Mouse (Mus musculus) limb, embryonic 11.5 days (tissue): ENCODE measurements at regions not wholly inside any gene's neighbourhood (a gene's known extent, or its start where the extent isn't known, plus 50 kb on each side); places are given as distances from the start of the nearest gene placed in this dataset.

Source experiments
- ATAC-seq: fragments of 200-750 bp; cut with Nextera tagmentation; 2 replicates; pipeline ENCODE4 v1.8.0; 2017; ENCODE audit warnings: low read depth; ENCODE audit not compliant: insufficient number of reproducible peaks, low FRiP score, low TSS enrichment
- DNase-seq: peaks from one replicate; pipeline ENCODE4 v3.0.0-alpha.2; 2015; ENCODE audit warnings: low spot score
- H3K27ac ChIP-seq: fragments of 300-500 bp; sonication (generic); replicated peaks from 2 replicates; pipeline ENCODE4 v1.5.1; 2014; ENCODE audit warnings: low read depth, mild to moderate bottlenecking, low read length
- H3K27me3 ChIP-seq: fragments of 300-500 bp; sonication (generic); 2 replicates; pipeline ENCODE4 v1.6.1; 2014; ENCODE audit warnings: mild to moderate bottlenecking, low read length, mixed read lengths; ENCODE audit not compliant: control insufficient read depth, insufficient read depth
- H3K36me3 ChIP-seq: fragments of 300-500 bp; sonication (generic); 2 replicates; pipeline ENCODE4 v1.6.1; 2014; ENCODE audit warnings: mild to moderate bottlenecking, low read length, moderate library complexity, mixed read lengths; ENCODE audit not compliant: control insufficient read depth, insufficient read depth
- H3K4me1 ChIP-seq: fragments of 300-500 bp; sonication (generic); 2 replicates; pipeline ENCODE4 v1.6.1; 2014; ENCODE audit warnings: low read length, mixed read lengths; ENCODE audit not compliant: control insufficient read depth, insufficient read depth
- H3K4me2 ChIP-seq: fragments of 300-500 bp; sonication (generic); 2 replicates; pipeline ENCODE4 v1.6.1; 2014; ENCODE audit warnings: low read depth, mild to moderate bottlenecking, moderate library complexity; ENCODE audit not compliant: severe bottlenecking
- H3K4me3 ChIP-seq: fragments of 300-500 bp; sonication (generic); 2 replicates; pipeline ENCODE4 v1.5.1; 2014; ENCODE audit warnings: low read depth, low read length
- H3K9ac ChIP-seq: fragments of 300-500 bp; sonication (generic); 2 replicates; pipeline ENCODE4 v1.6.1; 2014; ENCODE audit warnings: mild to moderate bottlenecking, low read length
- H3K9me3 ChIP-seq: fragments of 300-500 bp; sonication (generic); 2 replicates; pipeline ENCODE4 v1.6.1; 2016; ENCODE audit warnings: low read length; ENCODE audit not compliant: control insufficient read depth
- WGBS: fragments of 180-500 bp; shearing (Covaris S2); extraction: QIAGEN DNeasy Blood & Tissue Kit; methylation state at CpG from one replicate; pipeline ENCODE4 v1.1.7; 2014; 5-methylcytosine and 5-hydroxymethylcytosine counted together

- ATAC-seq: no peak
- H3K4me1 ChIP-seq: 0 out of 2 replicates have a peak, but pooled peaks cover 3% of the 10 kb centered on the region
- no peaks in the 10 kb centered on the region for H3K36me3 ChIP-seq
These were observed 77.7 kb downstream of the Rbm43 start for GRCm38 (mm10) chr2:51857226-51857625.

DNA sequence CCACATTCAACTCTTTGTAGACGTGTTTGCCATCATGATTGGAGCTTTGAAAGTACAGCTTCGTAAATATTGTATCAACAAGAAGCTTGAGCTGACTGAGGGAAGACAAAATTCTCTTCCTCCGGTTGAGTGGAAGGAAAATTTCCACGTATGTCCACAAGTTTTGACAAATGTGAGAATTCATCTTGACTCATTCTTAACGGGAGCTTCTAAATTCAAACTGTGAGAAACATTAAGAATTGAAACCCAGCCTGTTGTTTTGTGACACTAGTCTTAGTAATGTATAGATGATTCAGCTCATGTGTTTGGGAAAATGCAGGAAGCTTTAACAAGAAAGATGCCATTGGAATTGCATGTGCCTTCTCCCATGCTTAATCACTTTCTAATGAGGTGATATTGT lies 68.9 kb downstream of the Rbm43 start:
- WGBS: 89% methylated on average over 5 of the region's 5 CpGs
- Histone ChIP-seq H3K27ac (no peak overlapping the region), H3K4me2 (no peak overlapping the region), H3K4me1 (peaks cover 5% of the 10 kb centered on the region; the same call in 1 of the 2 replicates), H3K9ac (no peak overlapping the region), H3K4me3 (no peak overlapping the region), H3K36me3 (no peaks in the 10 kb centered on the region), H3K9me3 (no peaks in the 10 kb centered on the region), H3K27me3 (no peaks in the 10 kb centered on the region)
- DNase-seq (no peak), ATAC-seq (no peak)

More at GRCm38 (mm10) chr2:51857226-51857625, 77.7 kb downstream of the Rbm43 start:
- H3K9ac ChIP-seq: no peak overlapping the region
- H3K9me3 ChIP-seq: no peaks in the 10 kb centered on the region
- H3K4me3 ChIP-seq: no peak overlapping the region
- no peak overlapping the region for H3K4me2 ChIP-seq
- H3K27ac ChIP-seq: no peak overlapping the region
- no peaks in the 10 kb centered on the region for H3K27me3 ChIP-seq
- DNase-seq: no peak

DNA sequence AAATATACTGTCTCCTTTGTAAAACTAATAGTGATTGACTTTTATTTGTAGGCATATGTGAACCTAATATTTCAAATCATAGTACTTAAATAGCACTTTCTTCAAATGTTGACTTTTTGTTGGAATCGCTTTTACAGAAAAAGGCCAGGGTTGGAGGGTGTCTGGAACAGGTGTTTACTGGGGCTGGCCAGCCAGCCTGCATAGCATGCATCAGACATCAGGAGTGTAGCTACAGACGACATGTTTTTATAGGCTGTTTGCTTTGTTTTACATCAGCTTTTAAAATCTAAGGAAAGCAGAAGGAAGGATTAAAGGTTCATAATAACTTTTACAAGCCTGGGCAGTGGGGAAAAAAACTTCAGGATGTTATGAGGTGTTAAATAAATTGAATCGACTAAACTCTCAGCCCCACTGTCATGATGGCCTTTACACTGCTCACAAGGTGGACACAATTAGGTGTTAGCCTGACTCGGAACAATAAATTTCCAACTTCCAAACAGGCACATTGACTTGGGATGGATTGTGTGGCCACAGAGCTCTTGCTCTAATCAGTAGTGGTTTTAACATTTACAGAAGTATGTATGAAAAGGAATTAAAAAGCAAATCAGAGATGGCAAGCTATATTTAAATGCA lies 66.0 kb downstream of the Rbm43 start:
- Histone ChIP-seq H3K9me3 (no peaks in the 10 kb centered on the region), H3K36me3 (no peaks in the 10 kb centered on the region), H3K27ac (no peak overlapping the region), H3K9ac (no peak overlapping the region), H3K4me3 (no peak overlapping the region), H3K4me1 (peaks cover 5% of the 10 kb centered on the region; the same call in 1 of the 2 replicates), H3K27me3 (no peaks in the 10 kb centered on the region), H3K4me2 (no peak overlapping the region)
- 18% methylated on average over 4 of the region's 4 CpGs for WGBS
- ATAC-seq (peak; percentile 80), DNase-seq (peak; percentile 54)

- peaks cover 2% of the 10 kb centered on the region; the same call in 1 of the 2 replicates for H3K4me1 ChIP-seq
- no peak overlapping the region for H3K9ac ChIP-seq
- no peaks in the 10 kb centered on the region for H3K9me3 ChIP-seq
- no peaks in the 10 kb centered on the region for H3K27me3 ChIP-seq
- H3K4me3 ChIP-seq: no peak overlapping the region
- WGBS: 72% methylated on average over 14 of the region's 14 CpGs
- ATAC-seq (no peak), DNase-seq (no peak)
- no peaks in the 10 kb centered on the region for H3K36me3 ChIP-seq
- no peak overlapping the region for H3K27ac ChIP-seq
- H3K4me2 ChIP-seq: no peak overlapping the region
These were observed 63.4 kb downstream of the Rbm43 start for GRCm38 (mm10) chr2:51871571-51871970.
